8 mouse cellular contexts compared by ENCODE assay signal in the genomic region with DNA sequence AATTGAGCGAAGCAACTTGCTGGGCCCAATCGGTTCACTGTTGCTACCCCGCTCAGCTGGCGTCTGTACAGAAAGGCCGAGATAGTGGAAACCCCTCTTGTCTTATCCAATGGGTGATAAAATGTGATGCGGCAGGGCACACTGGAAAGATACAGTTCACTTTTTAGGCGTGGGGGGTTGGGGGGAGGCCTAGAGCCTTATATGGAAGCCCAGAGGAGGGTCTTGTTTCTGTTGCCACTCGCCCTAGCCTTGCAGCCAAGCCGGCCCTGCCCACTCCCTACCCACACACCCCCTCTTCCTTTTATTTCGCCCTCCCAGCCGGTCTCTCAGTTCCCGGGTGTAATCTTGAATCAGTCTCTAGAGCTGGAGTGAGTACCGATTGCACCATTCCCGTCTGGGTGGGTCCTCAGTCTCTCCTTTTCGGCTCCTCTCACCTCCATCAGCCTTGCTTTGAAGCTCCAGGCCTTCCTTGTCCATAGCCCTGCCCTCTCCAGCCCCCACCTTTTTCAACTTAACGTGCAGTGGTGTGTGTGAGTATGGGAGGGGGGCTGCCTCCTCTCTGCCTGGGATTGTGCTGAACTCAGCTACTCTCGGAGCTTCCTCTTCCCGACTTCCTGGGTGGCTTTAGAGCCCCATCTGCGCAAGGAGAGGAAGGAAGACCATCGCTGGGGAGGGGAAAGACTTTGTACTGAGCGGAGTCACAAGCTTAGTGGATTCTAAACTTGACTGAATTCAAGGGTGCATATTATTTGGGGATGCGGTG. TPM values are rescaled to one million over a fixed set of nuclear protein-coding genes. Genes with fewer than 3 reads are reported as not detected.
DNase-seq lines count a peak whose midpoint lies in the region; ATAC-seq lines count a peak whose summit lies in the region.

No protein-coding gene starts in this region.

- H3K27me3 ChIP-seq in forebrain, embryonic 13.5 days = no peaks in the 10 kb centered on the region
- no peaks in the 10 kb centered on the region for H3K27me3 ChIP-seq in hindbrain, embryonic 15.5 days
- H3K27me3 ChIP-seq in liver, embryonic 12.5 days (replicated peaks) = no peaks in the 10 kb centered on the region

- H3K9ac ChIP-seq in forebrain, embryonic 13.5 days = peak overlapping the region; percentile 74
- H3K9ac ChIP-seq in hindbrain, embryonic 15.5 days = peak overlapping the region; percentile 62
- peak overlapping the region; percentile 73 for H3K9ac ChIP-seq in liver, embryonic 12.5 days

- H3K27ac ChIP-seq in forebrain, embryonic 13.5 days = no peak overlapping the region
- H3K27ac ChIP-seq in hindbrain, embryonic 15.5 days (replicated peaks) = peak overlapping the region; percentile 30; the same call in 1 of the 2 replicates
- H3K27ac ChIP-seq in liver, embryonic 12.5 days = peak overlapping the region; percentile 80

- 24% methylated on average over 22 of the region's 22 CpGs for WGBS in forebrain, embryonic 13.5 days
- 15% methylated on average over 22 of the region's 22 CpGs for WGBS in hindbrain, embryonic 15.5 days
- WGBS in liver, embryonic 12.5 days (ENCODE audit: insufficient replicate concordance) = 3% methylated on average over 21 of the region's 22 CpGs

- peak overlapping the region; percentile 61 for H3K4me3 ChIP-seq in forebrain, embryonic 13.5 days
- H3K4me3 ChIP-seq in hindbrain, embryonic 15.5 days = peak overlapping the region; percentile 69
- peak overlapping the region; percentile 74 for H3K4me3 ChIP-seq in liver, embryonic 12.5 days

- no peaks in the 10 kb centered on the region for H3K9me3 ChIP-seq in forebrain, embryonic 13.5 days (replicated peaks)
- H3K9me3 ChIP-seq in hindbrain, embryonic 15.5 days = no peaks in the 10 kb centered on the region
- no peaks in the 10 kb centered on the region for H3K9me3 ChIP-seq in liver, embryonic 12.5 days (replicated peaks)

- H3K4me2 ChIP-seq in forebrain, embryonic 13.5 days = peak overlapping the region; percentile 70
- H3K4me2 ChIP-seq in hindbrain, embryonic 15.5 days = peak overlapping the region; percentile 67
- peak overlapping the region; percentile 83 for H3K4me2 ChIP-seq in liver, embryonic 12.5 days

- H3K4me1 ChIP-seq in forebrain, embryonic 13.5 days = peaks cover 21% of the 10 kb centered on the region
- H3K4me1 ChIP-seq in hindbrain, embryonic 15.5 days (replicated peaks) = peaks cover 28% of the 10 kb centered on the region
- H3K4me1 ChIP-seq in liver, embryonic 12.5 days = peaks cover 46% of the 10 kb centered on the region

- intact Hi-C loops in gastrocnemius, postnatal 36 days (cut with DNase I) = no loop called here

- DNase-seq in gastrocnemius, postnatal 10 days = peak; percentile 8
- no peak for DNase-seq in gastrocnemius, postnatal 36 days
- DNase-seq in Muller cell, postnatal 12 days (ENCODE audit: inconsistent ontology term) = peak; percentile 82
- DNase-seq in adipocyte (ENCODE audit: low spot score) = no peak

- peaks cover 24% of the 10 kb centered on the region; the same call in 1 of the 2 replicates for H3K36me3 ChIP-seq in forebrain, embryonic 13.5 days (ENCODE audit: poor library complexity, severe bottlenecking)
- peaks cover 22% of the 10 kb centered on the region for H3K36me3 ChIP-seq in hindbrain, embryonic 15.5 days
- H3K36me3 ChIP-seq in liver, embryonic 12.5 days = peaks cover 21% of the 10 kb centered on the region

- ATAC-seq in forebrain, embryonic 13.5 days = no peak
- ATAC-seq in hindbrain, embryonic 15.5 days (ENCODE audit: low FRiP score, low read depth) = peak; percentile 27; the same call in 1 of the 2 replicates
- 0 out of 2 replicates have a peak, but pooled peaks have one; percentile 4 for ATAC-seq in liver, embryonic 12.5 days
- ATAC-seq in monocyte, adult 5-6 weeks (replicated peaks; ENCODE audit: insufficient number of reproducible peaks, low FRiP score, low TSS enrichment, poor library complexity, severe bottlenecking) = peak; percentile 36; the same call in 1 of the 2 replicates

RNA-seq across cellular contexts. Expression of a gene that starts 1.5 kb away (rescaled TPM):
- 10 to 100 TPM; 10.5 to 16.7 TPM for total RNA-seq in gastrocnemius, postnatal 10 days (2021)
- 1 to 10 TPM; 8.0 to 8.1 TPM for total RNA-seq in gastrocnemius, postnatal 36 days (2021)
- polyA plus RNA-seq in forebrain, embryonic 13.5 days (2015; fragmentation: Nextera tagmentation; extraction: Ambion mirVana) = 20.0 and 23.8 TPM in 2 replicates
- 24.1 and 25.5 TPM in 2 replicates for polyA plus RNA-seq in hindbrain, embryonic 15.5 days (2015; fragmentation: Nextera tagmentation; extraction: Ambion mirVana)
- 14.1 and 15.1 TPM in 2 replicates for polyA plus RNA-seq in liver, embryonic 12.5 days (2016; fragmentation: Nextera tagmentation; extraction: Ambion mirVana)
- 14.5 to 27.8 TPM (median 20.8 TPM) in 3 replicates for total RNA-seq in monocyte, adult 5-6 weeks (2017)

RNA-seq across cellular contexts. Expression of a gene that starts 13.1 kb away (rescaled TPM):
- 1 to 10 TPM; 1.0 to 1.5 TPM for total RNA-seq in gastrocnemius, postnatal 10 days (2021)
- 1 to 10 TPM in 1 of 2 experiments, under 1 TPM in 1; 0.81 to 1.2 TPM for total RNA-seq in gastrocnemius, postnatal 36 days (2021)
- 30.4 and 33.8 TPM in 2 replicates for polyA plus RNA-seq in forebrain, embryonic 13.5 days (2015; fragmentation: Nextera tagmentation; extraction: Ambion mirVana)
- polyA plus RNA-seq in hindbrain, embryonic 15.5 days (2015; fragmentation: Nextera tagmentation; extraction: Ambion mirVana) = 63.2 and 66.1 TPM in 2 replicates
- 2.6 and 3.2 TPM in 2 replicates for polyA plus RNA-seq in liver, embryonic 12.5 days (2016; fragmentation: Nextera tagmentation; extraction: Ambion mirVana)
- not detected in 3 replicates for total RNA-seq in monocyte, adult 5-6 weeks (2017)

RNA-seq across cellular contexts. Expression of a gene that starts 25.8 kb away (rescaled TPM):
- 10 to 100 TPM; 15.3 to 22.7 TPM for total RNA-seq in gastrocnemius, postnatal 10 days (2021)
- total RNA-seq in gastrocnemius, postnatal 36 days (2021) = 10 to 100 TPM; 17.3 to 19.2 TPM
- 71.6 and 82.6 TPM in 2 replicates for polyA plus RNA-seq in forebrain, embryonic 13.5 days (2015; fragmentation: Nextera tagmentation; extraction: Ambion mirVana)
- polyA plus RNA-seq in hindbrain, embryonic 15.5 days (2015; fragmentation: Nextera tagmentation; extraction: Ambion mirVana) = 68.0 and 73.8 TPM in 2 replicates
- polyA plus RNA-seq in liver, embryonic 12.5 days (2016; fragmentation: Nextera tagmentation; extraction: Ambion mirVana) = 36.8 and 39.1 TPM in 2 replicates
- 67.2 to 156 TPM (median 123 TPM) in 3 replicates for total RNA-seq in monocyte, adult 5-6 weeks (2017)

RNA-seq across cellular contexts. Expression of a gene that starts 35.6 kb away (rescaled TPM):
- 10 to 100 TPM in 1 of 2 experiments, 1 to 10 TPM in 1; 8.5 to 12.5 TPM for total RNA-seq in gastrocnemius, postnatal 10 days (2021)
- total RNA-seq in gastrocnemius, postnatal 36 days (2021) = 1 to 10 TPM; 3.8 to 4.9 TPM
- polyA plus RNA-seq in forebrain, embryonic 13.5 days (2015; fragmentation: Nextera tagmentation; extraction: Ambion mirVana) = 91.9 and 93.3 TPM in 2 replicates
- 126 and 132 TPM in 2 replicates for polyA plus RNA-seq in hindbrain, embryonic 15.5 days (2015; fragmentation: Nextera tagmentation; extraction: Ambion mirVana)
- polyA plus RNA-seq in liver, embryonic 12.5 days (2016; fragmentation: Nextera tagmentation; extraction: Ambion mirVana) = 13.0 and 13.4 TPM in 2 replicates
- 6.3 to 9.0 TPM (median 6.8 TPM) in 3 replicates for total RNA-seq in monocyte, adult 5-6 weeks (2017)

RNA-seq across cellular contexts. Expression of a gene that starts 41.8 kb away (rescaled TPM):
- total RNA-seq in gastrocnemius, postnatal 10 days (2021) = not detected
- not detected for total RNA-seq in gastrocnemius, postnatal 36 days (2021)
- polyA plus RNA-seq in forebrain, embryonic 13.5 days (2015; fragmentation: Nextera tagmentation; extraction: Ambion mirVana) = 0.53 and 0.67 TPM in 2 replicates
- 1.9 TPM in 1 of 2 replicates, not detected in the other for polyA plus RNA-seq in hindbrain, embryonic 15.5 days (2015; fragmentation: Nextera tagmentation; extraction: Ambion mirVana)
- polyA plus RNA-seq in liver, embryonic 12.5 days (2016; fragmentation: Nextera tagmentation; extraction: Ambion mirVana) = not detected in 2 replicates
- 0.75 TPM in 1 of 3 replicates, not detected in the others for total RNA-seq in monocyte, adult 5-6 weeks (2017)

Comparison
In these comparisons a context has a peak if more than half of its experiments do, and no peak if none do; other contexts are left out.
1. DNase-seq: peak in gastrocnemius, postnatal 10 days (single experiment) and Muller cell, postnatal 12 days (single experiment); none in gastrocnemius, postnatal 36 days (0 of 2) and adipocyte (single experiment).
2. Peak in every context shown above with its lines, with median percentiles within 50 percentile points of each other: H3K4me2 ChIP-seq, H3K4me3 ChIP-seq and H3K9ac ChIP-seq.